Mouse (Mus musculus): ENCODE results near the gene Gpd1l. TPM values are rescaled to one million over a fixed set of nuclear protein-coding genes. Genes with fewer than 3 reads are reported as not detected.

The Gpd1l gene
- polyA plus RNA-seq, 1 experiment from 2014 or later, result 10.6 TPM

DNA sequence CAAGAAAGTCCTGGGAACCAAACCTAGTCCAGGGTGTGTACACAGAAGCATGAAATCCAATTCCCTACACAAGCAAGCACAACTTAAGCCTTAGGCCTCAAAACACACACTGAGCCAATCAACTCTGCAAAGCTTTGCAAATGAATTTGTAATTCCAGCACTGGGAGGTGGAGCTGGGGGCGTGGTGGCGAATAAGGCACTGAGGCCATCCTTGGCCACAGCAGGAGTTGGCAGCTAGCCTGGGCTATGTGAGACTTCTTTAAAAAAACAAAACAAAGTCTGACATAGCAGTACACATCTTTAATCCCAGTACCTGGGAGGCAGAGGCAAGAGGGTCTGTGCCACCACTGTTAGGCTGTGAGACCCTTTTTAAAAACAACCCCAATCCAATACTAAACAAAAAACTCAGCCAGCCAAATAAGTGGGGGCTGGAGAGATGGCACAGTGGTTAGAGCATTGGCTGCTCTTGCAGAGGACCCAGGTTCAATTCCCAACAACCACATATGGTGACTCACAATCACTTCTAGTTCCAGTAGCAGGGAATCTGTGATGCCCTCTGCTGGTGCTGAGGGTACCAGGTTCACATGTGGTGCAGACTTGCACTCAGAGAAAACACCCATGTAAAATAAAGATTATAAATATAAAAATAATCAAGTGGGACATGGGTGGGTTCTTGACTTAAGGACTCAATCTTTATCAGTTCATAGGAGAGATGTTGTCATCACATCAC is 12.3 kb downstream of the Gpd1l start:
- Histone ChIP-seq H3K4me1 (ENCODE audit: control insufficient read depth, insufficient read depth, low read length) (no peaks in the 10 kb centered on the region), H3K27me3 (replicated peaks; ENCODE audit: control insufficient read depth, insufficient read depth, low read length) (no peaks in the 10 kb centered on the region), H3K9me3 (replicated peaks; ENCODE audit: control insufficient read depth, low read length) (no peaks in the 10 kb centered on the region), H3K4me3 (ENCODE audit: low read depth, low read length) (no peak overlapping the region), H3K4me2 (ENCODE audit: low read length) (no peak overlapping the region), H3K27ac (ENCODE audit: low read depth, low read length) (no peak overlapping the region), H3K9ac (ENCODE audit: low read length) (no peak overlapping the region), H3K36me3 (ENCODE audit: control insufficient read depth, insufficient read depth, low read length) (0 out of 2 replicates have a peak, but pooled peaks cover 8% of the 10 kb centered on the region)
- no peak for ATAC-seq
- DNase-seq (ENCODE audit: low spot score), result peak; percentile 25
- 67% methylated on average over 2 of the region's 2 CpGs for WGBS

DNA sequence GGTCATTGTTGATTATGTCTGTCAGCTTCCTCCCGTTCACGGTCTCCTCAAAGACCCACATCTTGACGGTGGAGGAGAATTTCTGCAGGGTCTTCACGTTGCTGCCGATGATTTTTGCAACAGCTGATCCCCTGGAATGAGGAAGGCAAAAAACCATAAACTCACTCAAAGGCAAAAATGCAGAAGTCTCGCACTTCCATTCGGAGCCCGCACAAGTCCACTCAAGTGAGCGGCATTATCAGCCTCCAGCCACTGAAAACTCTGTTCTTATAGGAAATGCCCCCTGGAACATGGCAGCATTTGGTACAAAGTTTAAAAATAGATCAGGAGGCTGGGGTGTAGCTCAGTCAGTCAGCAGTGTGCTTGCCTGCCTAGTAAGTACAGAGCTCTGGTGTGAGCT is 13.2 kb downstream of the Gpd1l start:
- H3K4me1 ChIP-seq (ENCODE audit: control insufficient read depth, insufficient read depth, low read length), result no peaks in the 10 kb centered on the region
- H3K27ac ChIP-seq (ENCODE audit: low read depth, low read length), result no peak overlapping the region
- no peak for ATAC-seq
- no peaks in the 10 kb centered on the region for H3K9me3 ChIP-seq (replicated peaks; ENCODE audit: control insufficient read depth, low read length)
- no peak overlapping the region for H3K4me2 ChIP-seq (ENCODE audit: low read length)
- H3K36me3 ChIP-seq (ENCODE audit: control insufficient read depth, insufficient read depth, low read length), result peaks cover 14% of the 10 kb centered on the region; the same call in 1 of the 2 replicates
- WGBS, result 91% methylated on average over 9 of the region's 9 CpGs
- no peak for DNase-seq (ENCODE audit: low spot score)
- no peak overlapping the region for H3K9ac ChIP-seq (ENCODE audit: low read length)
- no peaks in the 10 kb centered on the region for H3K27me3 ChIP-seq (replicated peaks; ENCODE audit: control insufficient read depth, insufficient read depth, low read length)
- no peak overlapping the region for H3K4me3 ChIP-seq (ENCODE audit: low read depth, low read length)

DNA sequence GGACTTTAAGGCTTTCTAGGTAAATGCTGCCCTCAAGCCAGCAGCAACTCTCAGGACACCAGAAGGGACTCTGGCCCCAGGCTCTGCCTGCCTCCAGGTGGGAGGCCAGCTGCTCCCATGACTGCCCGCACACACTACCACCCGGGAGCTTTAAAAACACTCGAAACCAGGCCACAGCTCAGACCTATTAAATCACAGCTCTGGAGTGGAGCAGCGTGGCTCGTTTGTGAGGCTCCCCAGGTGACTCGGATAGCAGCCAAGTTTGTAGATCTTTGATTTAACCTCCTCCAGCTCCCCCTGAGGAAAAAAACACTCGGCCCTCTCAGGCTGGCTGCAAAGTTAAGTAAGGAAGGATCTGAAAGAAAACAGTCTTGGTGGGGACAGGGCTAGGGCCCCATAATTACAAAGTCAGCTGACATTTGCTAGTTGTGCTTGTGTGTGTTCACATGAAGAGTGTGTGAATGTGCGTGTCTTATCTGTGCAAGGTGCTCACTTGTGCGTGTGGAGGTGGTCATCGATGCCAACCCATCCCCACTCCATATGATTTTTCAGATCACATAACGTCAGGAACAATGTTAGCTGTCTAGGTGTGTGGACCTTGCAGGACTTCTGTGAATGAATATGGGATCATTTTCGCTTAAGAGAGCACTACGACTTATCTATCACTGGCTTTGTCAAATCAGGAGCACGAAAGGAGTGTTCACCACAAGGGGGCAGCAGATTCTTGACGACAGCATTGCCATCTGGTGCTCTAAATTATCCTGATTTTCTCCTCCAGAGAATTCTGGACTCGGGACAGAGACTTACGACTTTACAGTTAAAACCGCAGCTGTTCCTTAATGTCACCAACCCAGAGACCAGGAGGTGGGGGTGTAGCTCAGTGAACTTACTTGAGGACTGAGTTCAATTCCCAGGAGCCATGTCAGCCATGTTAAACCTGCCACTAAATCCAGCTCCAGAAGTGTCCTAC is 20.8 kb downstream of the Gpd1l start:
- Histone ChIP-seq H3K4me1 (ENCODE audit: control insufficient read depth, insufficient read depth, low read length) (no peaks in the 10 kb centered on the region), H3K9ac (ENCODE audit: low read length) (no peak overlapping the region), H3K9me3 (replicated peaks; ENCODE audit: control insufficient read depth, low read length) (no peaks in the 10 kb centered on the region), H3K4me3 (ENCODE audit: low read depth, low read length) (no peak overlapping the region), H3K36me3 (ENCODE audit: control insufficient read depth, insufficient read depth, low read length) (peaks cover 25% of the 10 kb centered on the region), H3K27me3 (replicated peaks; ENCODE audit: control insufficient read depth, insufficient read depth, low read length) (no peaks in the 10 kb centered on the region), H3K27ac (ENCODE audit: low read depth, low read length) (no peak overlapping the region), H3K4me2 (ENCODE audit: low read length) (no peak overlapping the region)
- DNase-seq (ENCODE audit: low spot score), result peak; percentile 95
- peak; percentile 75; the same call in 1 of the 2 replicates for ATAC-seq
- WGBS, result 46% methylated on average over 18 of the region's 18 CpGs

DNA sequence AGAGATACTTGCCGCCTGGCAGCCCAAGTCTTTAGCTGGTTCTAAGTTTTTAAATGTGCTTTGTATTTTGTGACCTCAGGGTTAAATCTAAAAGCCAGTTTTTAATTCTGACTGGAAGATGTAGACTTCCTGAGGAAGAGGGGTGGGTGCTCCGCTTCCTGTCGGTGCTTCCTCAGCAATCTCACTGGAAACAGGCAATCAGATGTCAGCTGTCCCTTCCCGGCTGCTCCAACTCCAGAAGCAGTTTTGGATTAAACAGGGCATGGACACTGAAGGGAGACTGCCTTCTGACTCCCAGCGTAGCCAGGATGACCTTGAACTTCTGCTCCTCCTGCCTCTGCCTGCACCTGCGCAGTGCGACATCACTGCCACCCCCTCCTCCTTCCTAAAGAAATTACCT is 26.3 kb downstream of the Gpd1l start:
- ATAC-seq (no peak), DNase-seq (ENCODE audit: low spot score) (no peak)

DNA sequence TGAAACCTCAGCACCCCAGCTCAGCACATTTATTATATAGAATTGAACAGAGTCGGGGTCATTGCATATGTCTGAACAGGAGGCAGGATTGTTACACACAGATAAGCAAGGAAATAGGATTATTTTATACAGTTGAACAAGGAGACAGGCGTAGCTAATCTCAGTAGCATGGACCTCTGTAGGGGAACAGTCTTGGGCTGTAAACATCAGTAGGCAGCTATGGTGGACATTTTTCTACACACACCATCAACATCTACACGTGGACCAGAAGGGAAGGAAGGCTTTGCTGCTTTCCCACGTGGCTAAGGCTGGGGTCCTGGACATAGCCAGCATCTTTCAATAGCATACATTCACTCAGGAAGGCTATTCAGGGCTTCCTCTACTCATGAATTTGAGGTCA is 37.9 kb downstream of the Gpd1l start:
- no peak overlapping the region for H3K27ac ChIP-seq (ENCODE audit: low read depth, low read length)
- no peak overlapping the region for H3K4me2 ChIP-seq (ENCODE audit: low read length)
- no peaks in the 10 kb centered on the region for H3K9me3 ChIP-seq (replicated peaks; ENCODE audit: control insufficient read depth, low read length)
- H3K4me1 ChIP-seq (ENCODE audit: control insufficient read depth, insufficient read depth, low read length), result no peaks in the 10 kb centered on the region
- no peak overlapping the region for H3K4me3 ChIP-seq (ENCODE audit: low read depth, low read length)
- 65% methylated on average over 4 of the region's 4 CpGs for WGBS
- ATAC-seq (no peak), DNase-seq (ENCODE audit: low spot score) (no peak)
- no peak overlapping the region for H3K9ac ChIP-seq (ENCODE audit: low read length)
- H3K36me3 ChIP-seq (ENCODE audit: control insufficient read depth, insufficient read depth, low read length), result no peaks in the 10 kb centered on the region
- no peaks in the 10 kb centered on the region for H3K27me3 ChIP-seq (replicated peaks; ENCODE audit: control insufficient read depth, insufficient read depth, low read length)

More for the DNA sequence above, 26.3 kb downstream of the Gpd1l start:
- Histone ChIP-seq H3K9ac (ENCODE audit: low read length) (no peak overlapping the region), H3K4me2 (ENCODE audit: low read length) (no peak overlapping the region), H3K36me3 (ENCODE audit: control insufficient read depth, insufficient read depth, low read length) (peaks cover 2% of the 10 kb centered on the region; the same call in 1 of the 2 replicates), H3K4me3 (ENCODE audit: low read depth, low read length) (no peak overlapping the region), H3K27ac (ENCODE audit: low read depth, low read length) (no peak overlapping the region), H3K27me3 (replicated peaks; ENCODE audit: control insufficient read depth, insufficient read depth, low read length) (no peaks in the 10 kb centered on the region), H3K4me1 (ENCODE audit: control insufficient read depth, insufficient read depth, low read length) (no peaks in the 10 kb centered on the region), H3K9me3 (replicated peaks; ENCODE audit: control insufficient read depth, low read length) (no peaks in the 10 kb centered on the region)
- WGBS, result 85% methylated on average over 7 of the region's 7 CpGs

DNA sequence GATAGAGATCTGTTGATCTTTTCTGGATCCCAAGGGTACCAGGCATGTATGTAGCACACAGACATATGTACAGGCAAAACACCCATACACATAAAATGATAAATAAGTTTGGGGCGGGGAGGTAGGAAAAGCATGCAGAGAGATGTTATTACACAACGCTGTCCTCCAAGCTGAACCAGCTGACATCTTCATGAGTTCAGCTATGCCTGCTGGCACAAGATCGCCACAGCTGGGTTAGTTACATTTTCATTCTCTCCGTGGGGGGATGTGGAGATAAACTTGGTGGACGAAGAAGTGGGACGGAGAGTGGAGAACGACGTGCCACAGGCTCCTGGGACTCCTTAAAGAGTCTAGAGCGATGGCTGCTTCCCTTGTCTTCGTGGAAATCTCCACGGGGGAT is 40.8 kb downstream of the Gpd1l start:
- H3K36me3 ChIP-seq (ENCODE audit: control insufficient read depth, insufficient read depth, low read length), result no peaks in the 10 kb centered on the region
- H3K4me2 ChIP-seq (ENCODE audit: low read length), result no peak overlapping the region
- ATAC-seq (no peak), DNase-seq (ENCODE audit: low spot score) (no peak)
- no peak overlapping the region for H3K4me3 ChIP-seq (ENCODE audit: low read depth, low read length)
- H3K4me1 ChIP-seq (ENCODE audit: control insufficient read depth, insufficient read depth, low read length), result no peaks in the 10 kb centered on the region
- H3K27me3 ChIP-seq (replicated peaks; ENCODE audit: control insufficient read depth, insufficient read depth, low read length), result no peaks in the 10 kb centered on the region
- H3K9me3 ChIP-seq (replicated peaks; ENCODE audit: control insufficient read depth, low read length), result no peaks in the 10 kb centered on the region
- no peak overlapping the region for H3K9ac ChIP-seq (ENCODE audit: low read length)
- WGBS, result 95% methylated on average over 11 of the region's 11 CpGs
- no peak overlapping the region for H3K27ac ChIP-seq (ENCODE audit: low read depth, low read length)

DNA sequence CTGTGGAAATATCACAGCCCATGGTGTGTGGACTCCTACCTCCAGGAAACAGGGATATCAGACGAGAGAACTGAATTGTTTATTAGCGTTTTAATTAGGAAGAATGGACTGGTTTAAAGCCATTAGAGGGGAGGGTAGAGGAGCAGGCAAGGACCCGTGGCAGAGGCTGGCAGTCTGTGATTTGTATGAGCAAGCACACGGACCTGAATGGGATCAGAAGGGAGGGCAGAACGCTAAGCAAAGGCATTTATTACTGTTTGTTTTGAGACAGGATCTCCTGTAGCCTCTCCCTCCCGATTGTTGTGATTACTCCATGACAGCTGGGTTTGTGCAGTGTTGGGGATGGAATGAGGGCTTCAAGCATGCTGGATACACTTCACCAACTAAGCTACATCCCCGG is 43.4 kb downstream of the Gpd1l start:
- H3K4me1 ChIP-seq (ENCODE audit: control insufficient read depth, insufficient read depth, low read length), result no peaks in the 10 kb centered on the region
- no peaks in the 10 kb centered on the region for H3K9me3 ChIP-seq (replicated peaks; ENCODE audit: control insufficient read depth, low read length)
- no peak overlapping the region for H3K4me2 ChIP-seq (ENCODE audit: low read length)
- H3K27me3 ChIP-seq (replicated peaks; ENCODE audit: control insufficient read depth, insufficient read depth, low read length), result no peaks in the 10 kb centered on the region
- H3K36me3 ChIP-seq (ENCODE audit: control insufficient read depth, insufficient read depth, low read length), result no peaks in the 10 kb centered on the region
- no peak overlapping the region for H3K9ac ChIP-seq (ENCODE audit: low read length)
- WGBS, result 36% methylated on average over 7 of the region's 7 CpGs
- no peak overlapping the region for H3K4me3 ChIP-seq (ENCODE audit: low read depth, low read length)
- ATAC-seq (no peak), DNase-seq (ENCODE audit: low spot score) (no peak)
- H3K27ac ChIP-seq (ENCODE audit: low read depth, low read length), result no peak overlapping the region

DNA sequence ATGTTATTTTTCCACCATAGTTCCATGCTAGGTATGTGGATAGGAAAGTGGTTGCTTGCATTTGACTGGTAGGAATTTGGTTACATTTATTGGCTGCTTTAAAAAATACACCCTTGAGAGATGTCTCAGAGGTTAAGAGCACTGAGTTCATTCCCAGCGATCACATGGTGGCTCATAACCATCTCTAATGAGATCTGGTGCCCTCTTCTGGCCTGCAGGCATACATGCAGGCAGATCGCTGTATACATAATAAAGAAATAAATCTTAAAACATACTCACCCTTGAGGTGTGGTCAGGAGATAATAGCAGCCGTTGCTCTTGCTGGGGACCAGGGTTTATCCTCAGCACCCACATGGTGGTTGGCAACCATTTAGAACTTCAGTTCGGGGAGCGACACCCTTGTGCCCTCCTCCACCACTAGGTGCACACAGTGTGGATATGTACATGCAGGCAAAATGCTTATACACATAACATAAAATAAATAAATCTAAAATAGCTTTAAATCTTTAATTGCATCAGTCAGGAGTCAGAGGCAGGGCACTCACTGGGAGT is 44.9 kb downstream of the Gpd1l start:
- Histone ChIP-seq H3K4me3 (ENCODE audit: low read depth, low read length) (no peak overlapping the region), H3K27ac (ENCODE audit: low read depth, low read length) (no peak overlapping the region), H3K36me3 (ENCODE audit: control insufficient read depth, insufficient read depth, low read length) (no peaks in the 10 kb centered on the region), H3K9ac (ENCODE audit: low read length) (no peak overlapping the region), H3K27me3 (replicated peaks; ENCODE audit: control insufficient read depth, insufficient read depth, low read length) (no peaks in the 10 kb centered on the region), H3K4me1 (ENCODE audit: control insufficient read depth, insufficient read depth, low read length) (no peaks in the 10 kb centered on the region), H3K9me3 (replicated peaks; ENCODE audit: control insufficient read depth, low read length) (no peaks in the 10 kb centered on the region), H3K4me2 (ENCODE audit: low read length) (no peak overlapping the region)
- ATAC-seq, result no peak
- no peak for DNase-seq (ENCODE audit: low spot score)
- 88% methylated on average over 5 of the region's 5 CpGs for WGBS

All from forebrain, embryonic 14.5 days (tissue).